Mouse (Mus musculus): ENCODE results near the gene Bcat1.

- TF ChIP-seq CTCF (IDR thresholded peaks at IDR 0.05; ENCODE audit: control insufficient read depth, insufficient read depth, low read length) (no peak), POLR2A (IDR thresholded peaks at IDR 0.05; ENCODE audit: borderline replicate concordance, control insufficient read depth, low read depth, low read length) (no peak)
Observed at GRCm38 (mm10) chr6:145030587-145030986, 45.4 kb downstream of the Bcat1 start.
